Mouse (Mus musculus) c-Kit-positive CD71-negative TER-119-negative erythroid progenitor cells, embryonic 14.5 days (primary cell): Measurements from ENCODE around the gene Bace2.

Source experiments
- DNase-seq: peaks from one replicate; pipeline ENCODE4 v3.0.0-alpha.2; 2013; ENCODE audit warnings: low read depth

Gene Bace2

GRCm38 (mm10) chr16:97402213-97402785, 45.8 kb downstream of the Bace2 start:
- DNase-seq, result no peak

- DNase-seq, result no peak
These were observed 49.0 kb downstream of the Bace2 start for GRCm38 (mm10) chr16:97405476-97406012.

GRCm38 (mm10) chr16:97417896-97418542, 61.5 kb downstream of the Bace2 start:
- no peak for DNase-seq

- no peak for DNase-seq
These were observed 62.4 kb downstream of the Bace2 start for GRCm38 (mm10) chr16:97418749-97419453.

DNA sequence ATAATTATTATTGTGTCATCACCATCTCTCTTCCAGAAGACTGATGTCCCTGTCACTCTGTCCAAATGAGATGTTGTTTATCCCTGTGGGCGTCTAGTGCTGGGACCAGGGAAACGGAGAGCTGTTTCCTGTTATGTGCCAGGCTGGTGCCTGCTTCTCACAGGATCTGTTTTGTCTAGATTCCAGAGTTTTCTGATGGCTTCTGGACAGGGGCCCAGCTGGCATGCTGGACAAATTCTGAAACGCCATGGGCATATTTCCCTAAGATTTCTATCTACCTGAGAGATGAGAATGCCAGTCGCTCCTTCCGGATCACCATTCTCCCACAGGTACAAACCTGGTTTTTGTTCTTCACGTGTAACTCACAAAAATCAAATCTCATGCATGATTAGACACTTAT, 65.1 kb downstream of the Bace2 start:
- no peak for DNase-seq

DNA sequence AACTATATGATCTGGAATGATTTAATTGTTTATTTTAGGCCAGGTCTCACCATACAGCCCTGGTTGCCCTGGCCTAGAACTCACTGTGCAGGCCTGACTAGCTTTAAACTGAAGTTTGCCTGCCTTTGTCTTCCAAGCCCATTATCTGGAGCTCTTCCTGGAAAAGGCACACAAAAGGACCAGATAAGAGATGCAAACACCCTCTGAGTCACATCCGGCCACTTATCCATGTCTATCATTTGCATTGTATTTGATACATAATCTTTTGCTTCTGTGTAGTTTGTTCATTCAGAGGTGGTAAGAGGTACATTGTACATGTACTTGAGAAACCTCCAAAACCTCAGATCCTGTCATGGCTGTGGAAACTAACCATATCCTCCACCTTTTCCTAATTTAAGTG, 67.1 kb downstream of the Bace2 start:
- no peak for DNase-seq

DNA sequence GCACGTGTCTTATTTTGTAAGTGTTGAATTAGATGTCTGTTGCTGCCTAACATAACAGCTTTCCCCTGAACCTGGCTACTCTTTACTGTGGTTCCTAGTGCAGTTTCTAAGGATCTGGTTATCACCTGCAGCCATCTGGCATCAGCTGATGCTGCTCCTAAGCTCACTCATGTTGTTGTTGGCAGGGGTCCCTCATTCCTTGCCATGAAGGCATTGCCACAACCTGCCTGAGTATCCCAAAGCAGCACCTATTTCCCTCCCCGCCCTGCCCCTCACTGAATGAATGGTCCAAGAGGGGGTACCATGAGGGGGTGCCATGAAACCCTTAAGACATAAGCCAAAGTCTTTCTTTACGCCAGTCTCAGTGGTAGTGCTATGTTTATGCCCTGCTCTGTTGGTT, 71.5 kb downstream of the Bace2 start:
- DNase-seq, result no peak

GRCm38 (mm10) chr16:97430091-97430490, 73.5 kb downstream of the Bace2 start:
- DNase-seq, result no peak

GRCm38 (mm10) chr16:97431328-97431727, 74.8 kb downstream of the Bace2 start:
- no peak for DNase-seq

GRCm38 (mm10) chr16:97434206-97434605, 77.7 kb downstream of the Bace2 start:
- DNase-seq, result no peak

- no peak for DNase-seq
These were observed 81.0 kb downstream of the Bace2 start for GRCm38 (mm10) chr16:97437448-97438056.

GRCm38 (mm10) chr16:97438191-97438590, 81.6 kb downstream of the Bace2 start:
- no peak for DNase-seq

- no peak for DNase-seq
These were observed 85.4 kb downstream of the Bace2 start for GRCm38 (mm10) chr16:97441967-97442366.

DNA sequence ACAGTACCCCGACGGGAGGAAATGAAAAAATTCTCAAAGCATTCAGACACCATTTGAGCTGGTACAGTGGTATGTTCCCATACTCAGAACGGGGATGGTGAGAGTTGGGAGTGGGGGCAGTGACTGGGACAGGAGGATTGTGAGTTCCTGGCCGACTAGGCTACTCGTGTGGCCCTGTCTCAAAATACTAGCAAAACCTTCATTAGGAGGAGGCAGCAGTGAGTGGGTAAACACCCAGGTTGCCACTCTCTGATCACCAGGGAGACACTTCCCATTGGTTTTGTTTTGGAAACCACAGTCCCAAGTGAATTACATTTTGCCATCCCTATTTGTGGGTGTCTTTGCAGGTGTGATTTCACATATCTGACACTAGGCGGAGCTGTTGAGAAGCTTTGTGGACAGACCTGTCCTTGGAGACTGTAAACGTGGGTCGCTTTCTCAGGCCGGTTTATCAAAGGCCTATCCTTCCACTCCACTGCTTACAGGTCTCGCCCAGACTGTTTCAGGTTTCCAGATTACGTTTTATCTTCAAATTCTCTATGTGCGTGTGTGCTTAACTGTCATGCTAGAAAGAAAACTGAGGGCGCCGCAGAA, 87.2 kb downstream of the Bace2 start:
- peak; percentile 64 for DNase-seq

DNA sequence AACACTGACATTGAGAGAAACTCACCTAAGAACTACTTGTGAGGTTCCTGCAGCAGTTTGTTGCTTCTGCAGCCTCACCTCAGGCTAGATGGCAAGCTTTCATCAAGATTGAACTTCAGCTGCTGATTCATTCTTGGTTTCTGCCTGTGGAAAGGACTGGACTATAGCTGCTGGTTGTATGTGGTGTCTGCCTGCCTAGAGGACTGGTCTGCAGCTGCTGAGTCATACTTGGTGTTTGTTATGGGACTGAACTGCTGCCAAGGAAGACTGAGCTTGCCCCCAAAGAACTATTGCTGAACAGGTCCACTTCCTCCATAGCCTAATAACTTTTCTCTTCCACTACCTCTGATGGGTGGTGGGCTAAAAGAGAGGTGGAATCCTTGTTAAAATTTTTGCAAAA, 90.8 kb downstream of the Bace2 start:
- no peak for DNase-seq

- DNase-seq, result no peak
These were observed 103.3 kb downstream of the Bace2 start for GRCm38 (mm10) chr16:97459831-97460230.

- no peak for DNase-seq
These were observed 104.7 kb downstream of the Bace2 start for GRCm38 (mm10) chr16:97461271-97461670.

- no peak for DNase-seq
These were observed 106.1 kb downstream of the Bace2 start, which contains the start of gene Mx1 for GRCm38 (mm10) chr16:97462481-97463181. Gene Mx1 (minus strand): TSS chr16:97462907.

DNA sequence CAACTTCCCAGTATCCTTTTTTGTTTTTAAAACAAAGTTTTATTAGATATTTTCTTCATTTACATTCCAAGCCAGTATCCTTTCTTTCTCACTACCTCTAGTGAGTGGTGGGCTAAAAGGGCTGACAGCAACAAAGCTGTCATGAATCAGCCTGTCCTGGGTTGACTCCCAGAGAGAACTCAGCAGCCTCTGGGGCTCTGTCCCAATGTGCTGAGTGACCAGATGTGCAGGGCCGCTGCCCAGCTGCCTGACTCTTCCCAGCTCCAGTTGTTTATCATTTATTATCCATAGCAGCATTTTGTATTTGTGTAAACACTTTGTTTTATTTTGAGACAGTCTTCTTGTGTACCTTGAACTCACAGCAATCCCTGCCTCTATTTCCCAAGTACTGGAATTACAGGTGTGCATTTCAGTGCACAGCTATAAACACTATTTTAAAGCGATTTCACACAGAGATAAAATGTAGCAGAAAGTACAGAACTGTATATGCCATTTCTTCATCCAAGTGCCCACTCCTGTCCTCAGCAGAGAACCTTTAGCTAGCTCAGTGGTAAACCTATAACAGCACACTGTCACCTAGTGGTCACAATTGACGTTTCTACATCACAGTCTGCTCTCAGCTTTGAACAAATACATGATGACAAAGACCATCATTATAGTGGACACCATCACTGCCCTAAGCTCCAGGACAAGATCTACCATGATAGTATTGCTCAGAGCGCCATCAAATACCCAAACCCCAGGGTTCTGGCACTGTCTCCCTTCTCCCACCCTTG, 109.8 kb downstream of the Bace2 start:
- no peak for DNase-seq

DNA sequence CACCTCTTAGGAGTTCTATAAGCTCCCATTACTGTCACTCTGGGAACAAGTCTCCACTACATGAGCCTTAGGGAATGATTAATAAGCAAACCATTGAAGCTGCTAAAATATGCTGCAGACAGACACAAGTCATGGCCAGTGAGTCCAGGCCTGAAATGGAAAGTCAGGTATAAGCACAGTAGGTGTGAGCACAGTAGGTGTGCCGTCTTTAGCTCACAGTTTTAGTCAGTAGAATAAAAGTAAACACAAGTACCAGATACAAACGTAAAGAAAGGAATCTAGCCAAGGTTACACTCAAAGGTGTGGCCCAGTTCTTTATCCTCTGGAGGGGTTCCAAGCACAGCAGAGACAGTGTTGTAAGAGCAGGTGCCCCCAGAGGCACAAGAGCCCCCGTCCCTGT, 110.9 kb downstream of the Bace2 start:
- DNase-seq, result no peak
